Mouse (Mus musculus): Measurements from ENCODE around the gene Zfhx3. TPM values are rescaled to one million over a fixed set of nuclear protein-coding genes. Genes with fewer than 3 reads are reported as not detected.

Zfhx3 gene
- polyA plus RNA-seq, 1 experiment from 2014 or later: 15.7 TPM

DNA sequence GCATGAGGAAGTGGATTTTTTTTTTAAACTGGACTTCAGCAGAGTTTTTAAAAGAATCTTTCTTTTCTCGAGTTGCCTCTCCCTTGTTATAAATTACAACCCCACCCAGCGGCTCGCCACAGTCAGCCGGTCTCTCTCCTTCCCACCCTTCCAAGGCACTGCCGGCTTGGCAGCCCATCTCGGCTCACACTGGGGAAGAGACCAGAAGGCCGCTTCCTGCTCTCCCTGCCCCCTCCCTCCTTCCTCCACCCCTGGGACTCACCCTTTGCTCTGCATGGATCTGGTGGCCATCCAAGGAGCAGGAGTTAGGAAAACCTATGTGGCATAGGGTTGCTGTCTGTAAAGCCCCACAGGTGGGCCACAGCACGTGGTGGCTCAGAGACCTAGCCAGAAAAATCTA is 705.1 kb downstream of the Zfhx3 start:
- DNase-seq (ENCODE audit: low spot score) (peak; percentile 56), ATAC-seq (replicated peaks; ENCODE audit: low FRiP score, low TSS enrichment, low read depth) (no peak)
- Histone ChIP-seq H3K27ac (ENCODE audit: low read depth) (no peak overlapping the region), H3K36me3 (ENCODE audit: control insufficient read depth, insufficient read depth, low read length) (no peaks in the 10 kb centered on the region), H3K9me3 (ENCODE audit: control insufficient read depth, low read length) (no peaks in the 10 kb centered on the region), H3K4me3 (ENCODE audit: low read depth, low read length) (no peak overlapping the region), H3K4me1 (replicated peaks; ENCODE audit: control insufficient read depth, insufficient read depth, low read length) (no peaks in the 10 kb centered on the region), H3K4me2 (ENCODE audit: low read length) (no peak overlapping the region), H3K27me3 (replicated peaks; ENCODE audit: control insufficient read depth, insufficient read depth, low read length) (no peaks in the 10 kb centered on the region), H3K9ac (ENCODE audit: low read length) (no peak overlapping the region)
- WGBS: 16% methylated on average over 8 of the region's 8 CpGs

- Histone ChIP-seq H3K9me3 (ENCODE audit: control insufficient read depth, low read length) (no peaks in the 10 kb centered on the region), H3K4me1 (replicated peaks; ENCODE audit: control insufficient read depth, insufficient read depth, low read length) (no peaks in the 10 kb centered on the region), H3K4me2 (ENCODE audit: low read length) (no peak overlapping the region), H3K36me3 (ENCODE audit: control insufficient read depth, insufficient read depth, low read length) (no peaks in the 10 kb centered on the region), H3K9ac (ENCODE audit: low read length) (no peak overlapping the region), H3K4me3 (ENCODE audit: low read depth, low read length) (no peak overlapping the region), H3K27me3 (replicated peaks; ENCODE audit: control insufficient read depth, insufficient read depth, low read length) (no peaks in the 10 kb centered on the region), H3K27ac (ENCODE audit: low read depth) (no peak overlapping the region)
- WGBS: 77% methylated on average over 6 of the region's 6 CpGs
- DNase-seq (ENCODE audit: low spot score) (no peak), ATAC-seq (replicated peaks; ENCODE audit: low FRiP score, low TSS enrichment, low read depth) (no peak)
Measured at GRCm38 (mm10) chr8:108648993-108649392, 706.5 kb downstream of the Zfhx3 start.

GRCm38 (mm10) chr8:108650837-108651236 is 708.4 kb downstream of the Zfhx3 start:
- 94% methylated on average over 8 of the region's 8 CpGs for WGBS
- Histone ChIP-seq H3K27me3 (replicated peaks; ENCODE audit: control insufficient read depth, insufficient read depth, low read length) (no peaks in the 10 kb centered on the region), H3K4me1 (replicated peaks; ENCODE audit: control insufficient read depth, insufficient read depth, low read length) (no peaks in the 10 kb centered on the region), H3K9me3 (ENCODE audit: control insufficient read depth, low read length) (no peaks in the 10 kb centered on the region), H3K4me3 (ENCODE audit: low read depth, low read length) (no peak overlapping the region), H3K27ac (ENCODE audit: low read depth) (no peak overlapping the region), H3K9ac (ENCODE audit: low read length) (no peak overlapping the region), H3K4me2 (ENCODE audit: low read length) (no peak overlapping the region), H3K36me3 (ENCODE audit: control insufficient read depth, insufficient read depth, low read length) (no peaks in the 10 kb centered on the region)
- ATAC-seq (replicated peaks; ENCODE audit: low FRiP score, low TSS enrichment, low read depth) (no peak), DNase-seq (ENCODE audit: low spot score) (no peak)

GRCm38 (mm10) chr8:108661486-108662093 is 719.1 kb downstream of the Zfhx3 start:
- H3K36me3 ChIP-seq (ENCODE audit: control insufficient read depth, insufficient read depth, low read length): no peaks in the 10 kb centered on the region
- H3K4me2 ChIP-seq (ENCODE audit: low read length): no peak overlapping the region
- H3K27me3 ChIP-seq (replicated peaks; ENCODE audit: control insufficient read depth, insufficient read depth, low read length): no peaks in the 10 kb centered on the region
- ATAC-seq (replicated peaks; ENCODE audit: low FRiP score, low TSS enrichment, low read depth) (no peak), DNase-seq (ENCODE audit: low spot score) (no peak)
- no peaks in the 10 kb centered on the region for H3K4me1 ChIP-seq (replicated peaks; ENCODE audit: control insufficient read depth, insufficient read depth, low read length)
- no peaks in the 10 kb centered on the region for H3K9me3 ChIP-seq (ENCODE audit: control insufficient read depth, low read length)
- no peak overlapping the region for H3K4me3 ChIP-seq (ENCODE audit: low read depth, low read length)
- no peak overlapping the region for H3K27ac ChIP-seq (ENCODE audit: low read depth)
- 33% methylated on average over 5 of the region's 5 CpGs for WGBS
- no peak overlapping the region for H3K9ac ChIP-seq (ENCODE audit: low read length)

- Histone ChIP-seq H3K9me3 (ENCODE audit: control insufficient read depth, low read length) (no peaks in the 10 kb centered on the region), H3K27me3 (replicated peaks; ENCODE audit: control insufficient read depth, insufficient read depth, low read length) (no peaks in the 10 kb centered on the region)
- no peak for ATAC-seq (replicated peaks; ENCODE audit: low FRiP score, low TSS enrichment, low read depth)
Measured at GRCm38 (mm10) chr8:108662766-108663165, 720.3 kb downstream of the Zfhx3 start.

DNA sequence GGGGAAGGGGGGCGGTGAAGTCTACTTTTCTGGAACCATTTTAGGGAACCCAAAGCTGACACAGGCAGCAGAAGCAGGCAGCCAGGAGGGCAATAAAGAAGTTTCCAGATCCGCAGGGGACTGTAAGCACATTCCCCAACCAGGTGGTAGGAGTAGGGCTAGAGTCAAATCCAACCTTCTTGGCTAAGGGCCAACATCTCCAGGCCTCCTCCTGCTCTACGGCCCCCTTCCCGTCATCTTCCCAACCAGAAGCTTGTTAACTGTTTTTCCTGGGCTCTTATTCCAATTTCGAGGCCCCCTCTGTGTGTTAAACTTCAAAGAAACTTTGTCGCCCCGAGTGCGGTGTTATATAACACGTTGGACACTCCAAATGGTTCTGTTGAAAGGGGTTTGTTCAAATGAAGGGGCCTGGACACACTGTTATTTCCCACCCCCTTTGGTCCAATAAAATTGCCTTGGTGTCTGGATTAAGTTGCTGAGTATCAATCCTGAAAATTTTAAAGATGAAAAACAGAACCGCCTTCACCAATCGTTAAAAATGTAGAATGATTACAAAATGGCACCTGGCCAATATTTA is 729.6 kb downstream of the Zfhx3 start:
- 62% methylated on average over 11 of the region's 11 CpGs for WGBS
- DNase-seq (ENCODE audit: low spot score): no peak
- peaks cover 4% of the 10 kb centered on the region; the same call in 1 of the 2 replicates for H3K4me1 ChIP-seq (replicated peaks; ENCODE audit: control insufficient read depth, insufficient read depth, low read length)

More at GRCm38 (mm10) chr8:108662766-108663165, 720.3 kb downstream of the Zfhx3 start:
- Histone ChIP-seq H3K4me3 (ENCODE audit: low read depth, low read length) (no peak overlapping the region), H3K9ac (ENCODE audit: low read length) (no peak overlapping the region), H3K36me3 (ENCODE audit: control insufficient read depth, insufficient read depth, low read length) (no peaks in the 10 kb centered on the region), H3K27ac (ENCODE audit: low read depth) (no peak overlapping the region), H3K4me2 (ENCODE audit: low read length) (no peak overlapping the region), H3K4me1 (replicated peaks; ENCODE audit: control insufficient read depth, insufficient read depth, low read length) (no peaks in the 10 kb centered on the region)
- no peak for DNase-seq (ENCODE audit: low spot score)
- 80% methylated on average over 3 of the region's 3 CpGs for WGBS

DNA sequence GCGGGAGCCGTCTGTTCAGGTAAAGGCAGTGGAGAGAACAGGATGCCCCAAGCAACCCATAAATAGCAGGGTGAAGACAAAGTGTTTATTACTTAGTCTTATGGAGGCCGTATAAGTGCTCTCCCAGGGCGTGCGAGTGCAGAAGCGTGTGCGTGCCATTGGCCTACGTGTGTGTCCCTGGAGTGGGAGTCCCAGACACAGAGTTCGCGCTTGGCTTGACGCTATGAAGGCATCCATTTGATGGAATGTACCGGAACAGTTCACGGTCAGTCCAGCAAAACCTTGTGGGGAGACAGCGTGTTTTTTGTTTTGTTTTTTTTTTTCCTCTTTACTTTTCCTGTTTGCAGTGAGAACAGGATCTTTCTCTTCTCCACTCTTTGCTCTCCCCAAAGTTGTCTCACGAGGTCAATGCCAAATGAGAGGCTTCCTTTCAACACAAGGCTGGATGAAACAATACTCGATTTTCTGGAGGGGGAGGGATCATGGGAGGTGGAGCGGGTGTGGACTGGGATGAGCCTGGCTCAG is 732.6 kb downstream of the Zfhx3 start:
- no peak overlapping the region for H3K4me2 ChIP-seq (ENCODE audit: low read length)
- WGBS: 56% methylated on average over 17 of the region's 17 CpGs
- H3K9me3 ChIP-seq (ENCODE audit: control insufficient read depth, low read length): no peaks in the 10 kb centered on the region
- H3K4me3 ChIP-seq (ENCODE audit: low read depth, low read length): no peak overlapping the region
- ATAC-seq (replicated peaks; ENCODE audit: low FRiP score, low TSS enrichment, low read depth) (no peak), DNase-seq (ENCODE audit: low spot score) (no peak)
- no peak overlapping the region for H3K9ac ChIP-seq (ENCODE audit: low read length)
- peaks cover 4% of the 10 kb centered on the region; the same call in 1 of the 2 replicates for H3K4me1 ChIP-seq (replicated peaks; ENCODE audit: control insufficient read depth, insufficient read depth, low read length)
- no peak overlapping the region for H3K27ac ChIP-seq (ENCODE audit: low read depth)
- no peaks in the 10 kb centered on the region for H3K27me3 ChIP-seq (replicated peaks; ENCODE audit: control insufficient read depth, insufficient read depth, low read length)
- no peaks in the 10 kb centered on the region for H3K36me3 ChIP-seq (ENCODE audit: control insufficient read depth, insufficient read depth, low read length)

More for the DNA sequence above, 729.6 kb downstream of the Zfhx3 start:
- no peak for ATAC-seq (replicated peaks; ENCODE audit: low FRiP score, low TSS enrichment, low read depth)
- Histone ChIP-seq H3K27ac (ENCODE audit: low read depth) (no peak overlapping the region), H3K36me3 (ENCODE audit: control insufficient read depth, insufficient read depth, low read length) (no peaks in the 10 kb centered on the region), H3K9ac (ENCODE audit: low read length) (no peak overlapping the region), H3K4me2 (ENCODE audit: low read length) (no peak overlapping the region), H3K4me3 (ENCODE audit: low read depth, low read length) (no peak overlapping the region), H3K27me3 (replicated peaks; ENCODE audit: control insufficient read depth, insufficient read depth, low read length) (no peaks in the 10 kb centered on the region), H3K9me3 (ENCODE audit: control insufficient read depth, low read length) (no peaks in the 10 kb centered on the region)

DNA sequence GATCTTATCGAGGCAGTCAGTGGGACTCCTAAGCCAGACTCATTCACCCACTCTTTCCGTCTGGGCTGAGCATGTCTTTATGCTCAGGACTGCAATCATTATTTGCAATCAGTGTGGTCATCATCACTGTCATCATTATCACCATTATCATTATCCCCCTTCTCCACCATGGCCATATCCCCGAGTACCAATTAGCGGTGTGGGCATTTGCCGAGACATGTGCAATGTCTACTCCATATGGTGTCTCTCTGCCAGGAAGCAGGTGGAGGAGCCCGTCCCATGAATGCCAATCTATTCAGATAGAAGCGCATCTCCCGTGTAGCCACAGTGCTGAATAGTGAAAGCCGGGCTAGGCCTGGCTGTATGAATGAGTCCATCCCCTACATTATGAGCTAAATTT is 747.2 kb downstream of the Zfhx3 start:
- Histone ChIP-seq H3K27me3 (replicated peaks; ENCODE audit: control insufficient read depth, insufficient read depth, low read length) (peaks cover 5% of the 10 kb centered on the region), H3K36me3 (ENCODE audit: control insufficient read depth, insufficient read depth, low read length) (no peaks in the 10 kb centered on the region), H3K27ac (ENCODE audit: low read depth) (no peak overlapping the region), H3K4me3 (ENCODE audit: low read depth, low read length) (no peak overlapping the region), H3K4me2 (ENCODE audit: low read length) (no peak overlapping the region), H3K4me1 (replicated peaks; ENCODE audit: control insufficient read depth, insufficient read depth, low read length) (peaks cover 10% of the 10 kb centered on the region), H3K9me3 (ENCODE audit: control insufficient read depth, low read length) (no peaks in the 10 kb centered on the region), H3K9ac (ENCODE audit: low read length) (no peak overlapping the region)
- DNase-seq (ENCODE audit: low spot score) (no peak), ATAC-seq (replicated peaks; ENCODE audit: low FRiP score, low TSS enrichment, low read depth) (no peak)
- WGBS: 87% methylated on average over 9 of the region's 9 CpGs
